Mouse (Mus musculus) neutrophil, adult 83 days (primary cell): Measurements from ENCODE around the gene Magea1. TPM values are rescaled to one million over a fixed set of nuclear protein-coding genes. Genes with fewer than 3 reads are reported as not detected.

Experiments used
- total RNA-seq, 2 experiments: library from RNA; stranded (reverse); gene quantifications; one replicate each; pipeline ENCODE4 v1.2.4; 2023

The Magea1 gene
- total RNA-seq: not detected

GRCm38 (mm10) chrX:155089693-155090092 is at the start of gene Magea1:
Gene Magea1, minus strand, starts transcription at chrX:155089793.

GRCm38 (mm10) chrX:155128312-155128711 is 38.7 kb upstream of the Magea1 start, which contains the start of gene Cldn34b2:
Gene Cldn34b2, minus strand, starts transcription at chrX:155128412.

GRCm38 (mm10) chrX:155093566-155093965 is 4.0 kb upstream of the Magea1 start, which contains the start of gene Magea2:
Gene Magea2, minus strand, starts transcription at chrX:155093666.

GRCm38 (mm10) chrX:155063045-155063444 is 26.5 kb downstream of the Magea1 start, which contains the start of gene Magea5:
Gene Magea5, minus strand, starts transcription at chrX:155063145.

Other genes starting within 250 kb of the Magea1 start
- not detected for gene Cldn34b1, start 199.5 kb downstream of the Magea1 start, total RNA-seq
- gene Magea6, start 153.8 kb downstream of the Magea1 start, total RNA-seq: not detected
- gene Magea3, start 140.3 kb downstream of the Magea1 start, total RNA-seq: not detected
- not detected for gene Magea8, start 93.9 kb downstream of the Magea1 start, total RNA-seq
- not detected for gene Magea5, start 26.6 kb downstream of the Magea1 start, total RNA-seq
- not detected for gene Magea2, start 3.9 kb upstream of the Magea1 start, total RNA-seq
- not detected for gene Cldn34b2, start 38.6 kb upstream of the Magea1 start, total RNA-seq
- gene Sat1, start 126.7 kb upstream of the Magea1 start, total RNA-seq: 100 to 1,000 TPM; 704 to 802 TPM
- gene Acot9, start 172.7 kb upstream of the Magea1 start, total RNA-seq: 10 to 100 TPM; 44.1 to 52.6 TPM